Mouse (Mus musculus) frontal cortex, postnatal 36 days (tissue): ENCODE results near the gene Extl1.

Experiments
- DNase-seq, 2 experiments: peaks; one replicate each; pipeline ENCODE4 v3.0.0; 2022; ENCODE audit warnings: low spot score in 2 of 2

Gene Extl1

DNA sequence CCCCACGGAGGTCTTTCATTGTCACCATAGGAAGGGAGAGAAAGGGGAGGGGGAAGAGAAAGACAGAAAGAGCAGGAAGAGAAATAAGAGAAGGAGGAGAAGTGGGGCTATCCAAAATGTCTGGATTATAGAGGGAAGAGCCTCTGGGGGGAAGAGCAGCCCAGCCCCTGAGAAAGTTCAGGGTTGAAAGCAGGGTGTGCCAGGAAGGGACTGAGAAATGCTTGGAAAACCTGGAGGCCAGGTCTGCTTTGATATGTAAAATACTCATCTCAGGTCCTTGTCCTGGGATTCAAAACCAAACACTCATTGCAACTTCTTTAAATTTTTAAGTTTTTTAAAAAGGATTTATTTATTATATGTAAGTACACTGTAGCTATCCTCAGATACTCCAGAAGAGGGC lies 8.0 kb upstream of the Extl1 start:
- DNase-seq = no peak

GRCm38 (mm10) chr4:134388397-134388796 lies 4.7 kb upstream of the Extl1 start:
- DNase-seq = no peak

DNA sequence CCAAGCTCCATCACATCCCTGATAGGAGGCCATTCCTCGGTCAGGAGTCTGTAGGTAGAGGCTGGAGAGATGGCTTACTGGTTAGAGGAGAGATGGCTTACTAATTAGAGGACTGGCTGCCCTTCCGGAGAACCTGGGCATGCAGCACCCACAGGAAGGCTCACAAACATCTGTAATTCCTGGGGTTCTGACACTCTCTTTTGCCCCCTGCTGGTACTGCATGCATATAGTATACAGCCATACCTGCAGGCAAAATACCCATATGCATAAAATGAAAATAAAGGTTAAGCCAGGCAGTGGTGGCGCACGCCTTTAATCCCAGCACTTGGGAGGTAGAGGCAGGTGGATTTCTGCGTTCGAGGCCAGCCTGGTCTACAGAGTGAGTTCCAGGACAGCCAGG lies 3.6 kb upstream of the Extl1 start:
- no peak for DNase-seq

DNA sequence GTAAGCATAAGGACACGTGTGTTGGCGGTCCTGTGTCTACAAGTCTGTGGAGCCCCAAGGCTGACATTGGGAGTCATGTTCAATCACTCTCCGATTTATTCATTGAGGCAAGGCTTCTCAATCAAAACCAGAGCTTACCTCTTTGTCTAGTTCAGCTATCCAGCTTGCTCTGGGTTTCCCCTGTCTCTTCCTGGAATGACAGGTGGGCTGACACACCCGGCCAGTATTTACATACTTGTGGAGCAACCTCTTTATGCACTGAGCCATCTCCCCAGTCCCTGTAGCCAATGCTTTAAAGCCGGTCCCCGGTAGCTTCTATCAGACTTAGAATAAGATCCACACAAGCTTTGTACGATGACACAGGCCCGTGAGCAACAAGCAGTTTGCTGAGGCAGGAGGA lies 4.1 kb downstream of the Extl1 start:
- DNase-seq = no peak

GRCm38 (mm10) chr4:134378089-134378615 lies 5.5 kb downstream of the Extl1 start:
- no peak for DNase-seq

DNA sequence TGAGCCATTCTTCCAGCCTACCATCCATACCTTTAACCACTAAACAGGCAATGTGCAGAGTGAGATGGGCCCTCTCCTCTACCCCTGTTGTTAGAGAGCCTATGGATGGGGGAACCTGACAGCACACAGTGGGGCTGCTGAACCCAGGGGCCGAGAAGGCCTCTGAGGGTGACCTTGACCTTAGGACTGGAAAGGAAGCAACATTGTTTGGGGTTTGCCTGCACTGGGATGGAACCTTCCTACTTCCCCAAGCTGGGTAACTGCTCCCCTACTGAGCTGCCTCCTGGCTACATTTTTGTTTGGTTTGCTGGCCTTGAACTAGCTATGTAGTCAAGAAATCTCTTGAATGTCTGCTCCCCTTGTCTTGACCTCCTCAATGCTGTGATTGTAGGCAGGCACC lies 9.3 kb downstream of the Extl1 start:
- DNase-seq = no peak

GRCm38 (mm10) chr4:134373295-134373694 lies 10.4 kb downstream of the Extl1 start:
- no peak for DNase-seq

DNA sequence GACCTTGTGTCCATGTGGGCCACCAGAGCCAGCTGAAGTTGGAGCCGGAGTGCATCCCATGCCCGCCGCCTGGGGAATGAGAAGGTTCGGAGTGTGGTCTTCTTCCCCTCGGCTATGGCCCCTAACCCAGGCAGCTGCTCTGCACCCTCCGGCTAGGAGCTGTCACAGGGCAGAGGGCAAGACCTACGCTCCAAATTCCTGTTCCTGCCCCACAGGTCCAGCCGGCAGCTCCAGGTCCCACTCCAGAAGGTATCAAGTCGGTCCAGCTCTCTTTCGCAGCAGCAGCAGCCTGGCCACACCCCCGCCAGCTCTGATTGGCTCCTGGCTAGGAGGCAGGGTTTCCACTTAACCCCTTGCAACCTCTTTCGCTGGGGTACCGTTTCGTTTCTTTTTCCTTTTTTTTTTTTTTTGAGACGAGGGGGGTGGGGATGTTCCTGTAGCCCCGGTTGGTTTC lies 11.3 kb downstream of the Extl1 start:
- peak; percentile 84 to 86 for DNase-seq

DNA sequence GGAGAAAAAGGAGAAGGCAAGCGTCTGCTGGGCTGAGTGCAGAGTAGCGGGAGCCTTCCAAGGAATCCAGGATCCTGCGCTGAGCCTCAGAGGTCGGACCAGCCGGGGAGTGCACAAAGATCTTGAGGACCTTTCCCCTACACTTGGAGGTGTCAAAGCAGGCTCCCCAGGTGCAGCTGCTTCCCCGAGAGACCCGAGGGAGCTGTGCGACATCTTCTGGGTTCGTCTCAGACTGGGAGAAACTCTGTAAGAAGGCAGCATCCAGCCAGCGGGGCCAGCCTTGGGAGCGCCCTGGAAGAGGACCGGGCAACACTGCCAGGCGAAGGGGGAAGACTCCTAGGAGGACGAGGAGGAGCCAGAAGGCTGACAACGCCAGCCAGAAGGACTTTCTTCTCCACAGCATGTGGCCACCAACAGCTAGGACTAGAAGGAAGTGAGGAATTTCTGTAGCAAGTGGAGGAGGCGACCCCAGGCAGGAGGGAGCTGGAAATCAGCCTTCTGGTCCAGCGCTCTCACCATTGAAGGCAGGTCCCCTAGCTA lies 12.3 kb downstream of the Extl1 start:
- peak in 1 of 2 experiments; percentile 42 for DNase-seq

DNA sequence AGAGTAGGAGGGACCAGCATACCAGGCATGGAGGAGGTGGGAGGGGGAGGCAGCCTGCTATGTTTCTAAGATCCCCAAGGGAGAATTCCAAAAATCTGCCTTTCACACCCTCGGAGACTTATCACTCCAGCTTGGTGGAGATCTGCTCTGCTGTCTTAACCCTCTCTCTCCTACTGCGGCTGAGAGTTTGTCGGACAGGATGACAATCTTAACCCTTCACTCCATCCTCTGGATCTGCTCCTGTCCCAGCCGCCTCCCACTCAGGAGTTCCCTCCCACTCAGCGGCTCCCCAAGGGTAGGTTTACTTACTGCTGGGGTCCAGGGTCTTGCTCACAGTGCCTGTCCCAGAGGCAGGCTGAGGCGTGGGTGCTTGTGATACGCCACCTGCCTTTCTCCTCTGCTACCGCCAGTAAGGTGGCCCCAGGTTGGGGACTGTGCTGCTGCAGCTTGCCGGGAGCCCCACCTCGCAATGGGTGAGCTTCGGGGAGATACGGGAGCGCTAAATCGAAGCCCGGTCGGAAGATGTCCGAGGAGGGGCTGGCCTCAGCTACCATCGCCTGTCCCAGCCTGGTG lies 12.9 kb downstream of the Extl1 start:
- DNase-seq = peak; percentile 65 to 84

DNA sequence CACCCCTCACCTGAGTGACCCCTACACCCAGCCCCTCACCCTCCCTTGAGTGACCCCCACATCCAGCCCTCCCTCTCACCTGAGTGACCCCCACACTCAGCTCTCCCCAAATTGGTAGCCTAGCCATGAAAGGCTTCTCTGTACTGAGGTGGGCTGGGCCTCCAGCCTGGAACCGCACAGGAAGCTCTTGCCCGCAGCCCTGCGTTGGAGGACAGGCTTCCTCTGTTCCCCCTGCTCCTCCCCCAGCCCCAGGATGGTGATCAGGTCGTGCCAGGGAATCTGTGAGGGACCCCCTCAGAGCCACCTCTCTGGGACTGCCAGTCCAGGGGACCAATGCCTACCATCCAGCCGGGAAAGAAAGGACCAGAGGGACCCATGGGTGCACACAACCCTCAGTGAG lies 18.4 kb downstream of the Extl1 start:
- no peak for DNase-seq

- DNase-seq = no peak
These were observed 21.1 kb downstream of the Extl1 start for GRCm38 (mm10) chr4:134362586-134362985.

GRCm38 (mm10) chr4:134362124-134362523 lies 21.5 kb downstream of the Extl1 start:
- DNase-seq = no peak

DNA sequence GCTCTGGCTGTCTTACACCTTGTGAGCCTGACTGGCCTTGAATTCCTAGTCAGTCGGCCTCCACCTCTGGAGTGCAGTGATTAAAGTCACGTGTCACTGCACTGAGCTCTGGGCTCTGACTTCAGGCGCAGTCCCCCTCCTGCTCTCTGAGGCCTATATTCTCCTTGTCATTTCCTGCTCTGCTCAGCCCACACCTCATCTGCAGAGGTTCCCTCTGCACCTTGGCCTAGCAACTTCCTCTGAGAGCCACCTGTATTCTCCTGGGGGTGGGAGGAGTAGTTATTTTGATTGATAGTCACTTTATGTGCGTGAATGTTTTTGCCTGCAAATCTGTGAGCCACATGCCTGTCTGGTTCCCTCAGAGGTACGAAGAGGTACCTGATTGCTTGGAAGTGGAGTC lies 22.4 kb downstream of the Extl1 start:
- DNase-seq = no peak

- DNase-seq = no peak
These were observed 24.0 kb downstream of the Extl1 start for GRCm38 (mm10) chr4:134359649-134360048.

DNA sequence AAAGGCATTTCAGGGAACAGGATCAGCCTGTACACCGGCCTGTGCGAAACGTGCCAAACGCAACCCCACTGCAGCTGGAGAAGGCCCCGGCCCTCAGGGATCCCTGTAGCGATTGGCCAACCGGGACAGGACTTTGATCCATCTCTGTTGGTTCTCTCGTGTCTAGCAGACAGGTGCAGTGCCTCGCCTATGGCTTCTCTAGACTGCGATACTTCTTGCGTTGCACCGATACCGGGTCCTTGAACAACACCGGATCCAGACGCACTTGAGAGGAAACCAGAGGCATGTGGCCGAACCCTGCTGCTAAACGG lies 26.2 kb downstream of the Extl1 start:
- DNase-seq = no peak

DNA sequence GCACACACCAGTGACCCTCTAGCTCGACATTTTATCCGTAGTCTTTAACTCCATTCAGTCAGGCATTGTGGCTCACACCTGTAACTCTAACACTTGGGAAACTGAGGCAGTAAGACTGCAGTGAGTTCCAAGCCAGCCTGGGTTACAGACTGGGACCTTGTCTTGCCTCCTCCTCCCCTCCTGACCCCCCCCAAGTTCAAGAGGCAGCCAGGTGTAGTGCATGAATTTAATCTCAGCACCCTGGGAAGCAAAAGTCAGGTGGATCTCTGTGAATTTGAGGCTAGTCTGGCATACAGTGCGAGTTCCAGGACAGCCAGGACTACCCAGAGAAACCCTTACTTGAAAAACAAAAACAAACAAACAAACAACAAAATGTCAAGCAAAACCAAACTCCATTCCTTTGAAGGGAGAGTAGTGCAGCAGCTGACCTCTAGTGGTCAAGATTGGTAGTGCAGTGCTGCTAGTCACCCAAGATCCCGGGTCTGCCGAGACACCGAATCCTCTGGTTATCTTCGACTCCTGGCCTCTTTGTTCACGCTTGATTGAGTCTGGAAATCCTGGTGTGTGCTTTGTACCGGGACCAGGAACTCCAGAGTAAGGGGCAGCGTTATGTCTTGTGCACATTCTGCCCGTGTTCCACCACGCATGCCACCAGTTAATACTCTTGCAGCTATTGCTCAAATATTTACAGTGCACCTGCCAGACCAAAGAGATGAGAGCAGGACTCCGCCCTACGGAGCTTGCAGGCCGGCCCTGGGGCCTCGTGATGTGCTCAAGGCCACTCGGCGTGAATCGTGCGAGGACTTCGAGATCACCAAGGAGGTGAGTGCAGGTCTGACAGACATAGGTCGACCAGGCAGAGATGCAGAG lies 26.8 kb downstream of the Extl1 start:
- peak; percentile 83 to 84 for DNase-seq

DNA sequence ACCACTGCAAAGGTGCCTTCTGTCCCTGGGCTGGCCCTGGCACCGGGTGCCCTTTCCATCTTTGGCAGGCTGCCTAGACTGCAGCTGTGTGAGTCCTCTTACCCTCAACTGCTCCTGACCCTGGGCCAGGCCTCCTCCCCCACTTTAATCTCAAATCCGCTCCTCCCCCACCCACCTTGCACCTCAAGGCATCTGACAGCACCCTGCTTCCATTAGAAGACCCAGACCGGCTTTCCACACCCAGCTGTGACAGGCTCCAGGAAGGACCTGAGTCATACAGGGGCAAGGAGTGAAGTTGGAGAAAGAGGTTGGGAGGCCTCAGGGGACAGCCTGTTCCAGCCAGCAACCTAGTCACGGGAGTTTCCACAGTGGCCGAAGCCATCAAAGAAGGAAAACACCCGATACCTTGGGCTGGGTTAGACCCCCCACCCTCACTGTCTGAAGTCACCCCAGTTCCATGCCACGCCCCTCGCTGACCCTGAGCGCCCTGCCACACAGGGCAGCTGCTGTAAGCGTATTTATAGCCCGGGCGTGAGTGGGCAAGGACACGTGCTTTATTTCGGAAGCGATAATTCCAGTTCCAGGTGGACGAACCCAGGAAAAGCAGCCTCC lies 27.7 kb downstream of the Extl1 start:
- no peak for DNase-seq

- DNase-seq = no peak
These were observed 29.9 kb downstream of the Extl1 start for GRCm38 (mm10) chr4:134353527-134354409.

DNA sequence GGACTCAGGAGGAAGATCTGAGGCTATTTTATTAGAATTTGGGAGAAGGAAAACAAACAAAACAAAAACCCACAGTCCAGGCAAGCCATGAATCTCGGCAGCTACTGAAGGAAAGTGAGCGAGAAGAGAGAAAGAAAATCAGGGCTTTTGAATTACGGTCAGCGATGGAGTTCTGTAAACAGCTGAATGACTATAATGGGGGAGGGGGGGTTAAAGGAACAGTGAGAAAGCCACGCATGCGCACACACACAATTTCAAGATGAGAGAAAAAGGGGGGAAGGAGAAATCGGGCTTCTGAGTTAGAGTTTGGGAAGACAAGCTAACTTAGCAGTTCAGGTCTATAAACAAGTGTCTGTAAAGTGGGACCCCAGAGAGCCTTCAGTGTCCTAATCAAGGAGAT lies 30.7 kb downstream of the Extl1 start:
- no peak for DNase-seq

- no peak for DNase-seq
These were observed 31.4 kb downstream of the Extl1 start for GRCm38 (mm10) chr4:134352261-134352707.
